Mouse (Mus musculus): ENCODE results near the gene Coa4.
A peak's percentile ranks its signal among the peaks of the same experiment; 100 is the strongest.
"Not testable (repeated sequence)": the region's sequence is repeated elsewhere in the genome, so short reads cannot be mapped to it uniquely, and the experiment has no call there.

The Coa4 gene

DNA sequence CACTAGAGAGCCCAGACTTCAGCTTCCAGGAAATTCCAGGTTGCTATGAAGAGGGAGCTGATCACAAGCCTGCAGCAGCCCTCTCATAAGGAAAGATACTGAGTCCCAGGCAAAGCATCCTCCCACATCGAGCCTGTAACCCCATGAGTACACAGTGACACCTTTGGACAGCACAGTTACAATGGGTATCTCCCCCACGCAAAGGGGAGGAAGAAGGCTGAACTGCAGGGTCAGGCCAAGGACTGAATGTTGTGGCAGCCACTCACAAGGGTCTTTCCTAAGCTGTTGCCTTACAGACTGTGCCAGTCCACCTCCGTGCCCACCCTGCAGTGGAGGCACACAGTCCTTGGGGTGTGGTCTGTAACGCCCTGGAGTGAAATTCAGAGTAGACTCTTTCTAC is 30.4 kb upstream of the Coa4 start:
- no peak for DNase-seq

DNA sequence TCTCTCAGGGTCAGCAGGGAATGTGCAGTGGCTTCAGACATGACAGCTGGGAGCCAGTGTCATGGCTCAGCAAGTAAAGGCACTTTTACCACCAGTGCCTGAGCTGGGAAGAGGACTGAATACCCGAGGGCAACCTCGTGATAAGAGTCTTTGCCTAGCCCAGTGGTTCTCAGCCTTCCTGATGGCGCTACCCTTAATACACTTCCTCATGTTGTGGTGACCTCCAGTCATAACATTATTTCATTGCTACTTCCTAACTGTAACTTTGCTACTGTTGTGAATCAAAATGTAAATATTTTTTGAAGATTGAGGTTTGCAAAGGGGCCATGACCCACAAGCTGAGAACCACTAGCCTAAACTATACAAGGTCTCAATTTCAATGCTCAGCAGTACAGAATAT is 28.2 kb upstream of the Coa4 start:
- no peak for DNase-seq

DNA sequence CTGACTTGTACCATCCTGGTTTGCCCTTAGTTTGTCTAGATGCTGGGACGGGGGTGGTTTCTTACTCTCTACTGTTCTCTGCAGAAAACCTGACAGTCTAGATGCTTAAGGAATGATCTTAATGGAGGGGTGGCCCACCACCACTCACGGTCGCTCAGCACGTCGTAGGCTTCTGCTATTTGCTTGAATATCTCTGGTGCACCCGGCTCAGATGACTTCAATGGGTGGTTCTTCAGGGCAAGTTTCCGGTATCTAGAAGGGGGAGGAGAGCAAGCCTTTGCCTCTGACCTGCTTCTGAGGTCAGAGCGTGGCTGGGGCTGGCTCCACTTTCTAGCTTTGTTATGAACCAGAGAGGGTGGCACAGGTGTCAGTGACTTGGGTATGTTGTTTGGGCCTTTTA is 25.3 kb upstream of the Coa4 start:
- DNase-seq: no peak

DNA sequence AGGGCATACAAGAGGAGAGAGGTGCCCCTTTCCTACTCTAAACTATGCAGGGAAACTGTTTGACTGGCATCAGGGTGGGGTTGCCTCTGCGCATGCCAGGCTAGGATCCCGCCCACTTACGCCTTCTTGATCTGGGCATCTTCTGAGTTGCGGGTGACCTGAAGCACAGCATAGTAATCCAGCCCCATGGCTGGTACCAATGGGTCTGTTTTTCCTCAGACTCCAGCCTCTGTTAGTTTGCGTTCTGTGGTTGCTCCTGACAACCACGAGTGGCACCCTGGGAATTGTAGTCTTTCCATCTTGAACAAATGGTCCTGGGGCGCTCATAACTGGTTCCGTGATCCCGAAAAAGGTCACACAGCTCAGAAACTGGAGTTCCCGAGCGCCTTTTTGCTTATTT is 22.3 kb upstream of the Coa4 start, which contains the start of gene Dnajb13:
Gene Dnajb13 (minus strand): TSS at position 388 of the 400 bp plus-strand sequence.
- no peak for DNase-seq

DNA sequence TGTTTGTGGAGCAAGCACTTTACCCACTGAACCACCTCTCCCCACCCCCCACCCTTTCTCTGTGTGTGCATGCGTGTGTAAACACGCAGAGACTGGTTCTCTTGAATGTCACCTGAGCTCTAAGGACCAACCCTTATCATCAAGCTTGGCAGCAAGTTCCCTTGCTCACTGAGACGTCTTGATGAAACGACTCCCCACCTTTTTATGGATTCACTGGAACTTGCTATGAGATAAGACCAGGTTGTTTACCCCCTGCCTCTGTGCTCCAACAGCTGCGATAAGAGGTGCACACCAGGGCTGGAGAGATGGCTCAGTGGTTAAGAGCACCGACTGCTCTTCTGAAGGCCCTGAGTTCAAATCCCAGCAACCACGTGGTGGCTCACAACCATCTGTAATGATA is 16.7 kb upstream of the Coa4 start:
- no peak for DNase-seq

DNA sequence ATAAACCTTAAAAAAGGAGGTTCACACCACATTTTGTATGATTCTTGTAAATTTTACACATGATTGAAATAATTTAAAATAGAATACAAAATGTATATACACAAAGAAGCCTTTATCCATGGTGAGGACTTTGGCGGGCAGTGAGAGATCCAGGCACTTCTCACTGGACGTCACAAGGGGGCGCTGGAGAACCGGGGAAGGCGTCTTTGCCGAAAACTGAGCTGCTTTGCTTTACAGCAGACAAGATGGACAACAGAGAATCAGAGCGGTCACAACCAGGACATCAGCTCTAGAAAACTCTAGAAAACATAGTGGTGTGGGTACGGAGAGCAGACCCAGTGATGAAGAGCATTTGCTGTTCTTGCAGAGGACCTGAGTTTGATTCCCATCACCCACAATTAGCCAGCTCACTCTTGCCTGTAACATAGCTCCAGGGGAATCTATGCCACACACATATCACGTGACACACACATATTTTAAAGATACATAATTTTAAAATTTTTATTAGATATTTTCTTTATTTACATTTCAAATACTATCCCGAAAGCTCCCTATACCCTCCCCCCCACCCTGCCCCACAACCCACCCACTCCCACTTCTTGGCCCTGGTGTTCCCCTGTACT is 16.1 kb upstream of the Coa4 start:
- peak; percentile 80 for DNase-seq

DNA sequence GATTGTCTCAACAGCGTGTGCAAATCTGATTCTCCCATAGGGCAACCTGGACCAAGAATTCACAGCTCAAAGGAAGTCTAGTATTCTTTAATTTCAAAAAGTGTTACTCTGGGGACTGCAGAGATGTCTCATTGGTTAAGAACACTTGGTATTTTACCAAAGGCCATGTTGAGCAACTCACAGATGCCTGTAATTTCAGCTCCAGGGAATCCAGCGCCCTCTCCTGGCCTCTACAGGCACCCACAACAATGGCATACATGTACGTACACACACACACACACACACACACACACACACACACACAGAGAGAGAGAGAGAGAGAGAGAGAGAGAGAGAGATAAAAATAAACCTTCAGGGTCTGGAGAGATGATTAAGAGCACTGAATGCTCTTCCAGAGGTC is 14.6 kb upstream of the Coa4 start:
- no peak for DNase-seq

DNA sequence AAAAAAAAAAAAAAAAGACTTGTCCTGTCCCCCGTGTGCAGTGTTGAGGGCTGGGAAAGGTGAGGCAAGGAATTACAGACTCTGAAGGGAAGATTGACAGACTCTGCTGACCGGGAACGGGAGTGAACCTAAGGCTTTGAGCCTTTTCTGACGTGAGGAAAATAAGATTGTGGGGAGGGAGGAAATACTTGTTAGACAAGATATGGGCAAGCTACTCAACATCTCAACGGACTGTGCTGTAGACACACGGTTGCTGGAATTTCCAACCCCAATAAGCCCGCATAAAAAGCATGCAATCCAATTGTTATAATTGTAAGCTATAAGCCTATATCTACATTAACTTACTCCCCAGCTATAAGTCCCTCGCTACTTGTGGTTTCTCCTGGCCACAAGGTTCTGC is 12.2 kb upstream of the Coa4 start:
- DNase-seq: no peak

DNA sequence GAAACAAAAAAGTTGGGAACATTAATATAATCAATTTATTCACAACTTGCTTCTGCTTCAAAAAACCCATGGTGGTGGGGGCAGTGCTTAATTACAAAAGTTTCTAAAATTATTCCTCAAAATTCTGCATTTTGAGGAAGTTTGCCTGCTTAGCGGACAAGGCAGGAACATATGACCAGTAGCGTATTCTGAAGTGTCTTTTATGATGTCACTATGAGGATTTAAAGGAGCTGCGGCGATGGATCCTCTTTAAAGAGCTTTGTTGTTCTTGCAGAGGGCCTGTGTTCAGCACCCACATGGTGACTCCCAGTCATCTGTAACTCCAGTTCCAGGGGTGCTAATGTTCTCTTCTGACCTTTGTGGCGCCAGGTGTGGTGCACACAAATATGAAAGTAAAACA is 6.1 kb upstream of the Coa4 start:
- DNase-seq: no peak

DNA sequence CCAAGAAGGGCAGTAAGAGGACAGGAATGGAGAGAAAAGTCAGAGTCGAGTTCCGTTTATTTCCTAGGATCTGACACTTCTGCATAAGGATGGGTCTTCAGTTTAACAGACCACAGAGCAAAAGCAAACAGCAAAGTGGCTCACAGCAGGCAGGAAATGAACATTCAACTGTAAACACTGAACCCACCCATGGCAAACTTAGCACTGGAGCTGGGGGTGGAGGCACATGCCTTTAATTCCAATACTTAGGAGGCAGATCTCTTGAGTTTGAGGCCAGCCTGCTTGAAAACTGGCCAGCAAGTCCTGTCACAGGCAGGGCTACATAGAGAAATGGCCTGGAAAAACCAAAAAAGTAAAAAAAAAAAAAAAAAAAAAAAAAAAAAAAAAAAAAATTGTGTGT is 3.4 kb upstream of the Coa4 start:
- no peak for DNase-seq

DNA sequence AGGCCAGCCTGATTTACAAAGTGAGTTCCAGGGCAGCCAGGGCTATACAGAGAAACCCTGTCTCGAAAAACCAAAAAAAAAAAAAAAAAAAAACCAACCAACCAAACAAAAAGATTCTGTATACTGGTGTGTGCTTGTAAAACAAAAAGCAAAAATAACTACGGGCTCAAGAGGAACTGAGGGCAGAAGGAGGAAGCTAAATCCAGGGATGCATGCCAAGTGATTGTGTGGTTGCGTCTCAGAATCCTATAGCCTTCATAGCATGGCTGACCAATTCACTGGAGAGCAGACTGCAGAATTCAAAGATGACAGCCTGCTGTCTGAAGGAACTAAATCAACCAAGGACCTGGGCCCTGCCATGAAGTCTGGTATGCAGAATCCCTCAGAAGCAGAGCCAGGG is 2.7 kb upstream of the Coa4 start:
- DNase-seq: no peak

DNA sequence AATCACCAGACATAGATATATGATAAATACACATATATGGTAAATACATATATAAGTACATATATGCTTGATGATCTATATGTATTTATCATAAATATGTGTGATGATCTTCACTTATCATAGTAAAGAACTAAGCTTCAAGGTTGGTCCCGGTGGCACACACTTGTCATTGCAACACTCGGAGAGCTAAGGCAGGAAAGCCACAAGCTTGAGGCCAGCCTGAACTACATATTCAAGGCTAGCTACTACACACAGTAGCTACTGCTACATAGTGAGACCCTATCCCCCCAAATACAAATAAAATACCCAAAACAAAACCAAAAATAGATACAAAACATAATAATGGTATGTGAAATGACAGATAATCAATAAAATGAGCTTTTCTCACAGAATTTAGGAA is 1.0 kb upstream of the Coa4 start:
- DNase-seq: no peak

DNA sequence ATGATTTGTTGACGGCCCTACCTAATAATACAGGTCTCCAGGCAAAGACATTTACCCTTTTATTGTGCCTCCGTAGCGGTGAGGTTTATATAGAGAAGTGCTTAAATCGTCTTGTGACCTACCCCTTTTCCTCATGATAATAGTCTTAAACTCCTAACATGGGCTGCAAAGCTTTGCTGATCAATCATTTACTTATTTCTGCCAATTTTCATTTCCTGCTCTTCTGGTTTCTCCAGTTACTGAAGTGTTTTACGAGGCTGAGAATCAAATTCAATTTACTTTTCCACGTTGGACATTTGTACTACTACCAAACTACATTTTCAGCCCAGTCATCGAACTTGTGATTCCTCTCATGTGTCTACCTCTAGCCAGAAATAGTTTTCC is 640 bp downstream of the Coa4 start:
- DNase-seq: no peak

DNA sequence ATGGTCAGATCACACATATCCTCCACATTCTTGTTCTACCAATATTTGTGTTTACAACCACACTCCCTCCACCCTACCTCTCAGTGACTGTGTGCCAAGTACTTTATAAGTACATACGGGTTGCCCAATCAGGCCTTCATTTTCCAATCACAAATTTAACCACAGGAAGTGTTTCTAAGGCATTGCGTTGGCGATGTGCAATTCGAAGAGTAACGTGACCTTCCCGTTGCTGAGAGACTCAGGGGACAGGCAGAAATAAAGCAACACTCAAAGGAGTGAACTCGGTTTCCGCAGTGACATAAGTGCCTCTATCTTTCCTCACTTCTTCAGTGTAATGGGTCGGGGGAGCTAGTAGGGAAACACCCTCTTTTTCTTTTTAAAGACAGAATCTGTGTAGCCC is 2.6 kb downstream of the Coa4 start:
- DNase-seq: no peak

DNA sequence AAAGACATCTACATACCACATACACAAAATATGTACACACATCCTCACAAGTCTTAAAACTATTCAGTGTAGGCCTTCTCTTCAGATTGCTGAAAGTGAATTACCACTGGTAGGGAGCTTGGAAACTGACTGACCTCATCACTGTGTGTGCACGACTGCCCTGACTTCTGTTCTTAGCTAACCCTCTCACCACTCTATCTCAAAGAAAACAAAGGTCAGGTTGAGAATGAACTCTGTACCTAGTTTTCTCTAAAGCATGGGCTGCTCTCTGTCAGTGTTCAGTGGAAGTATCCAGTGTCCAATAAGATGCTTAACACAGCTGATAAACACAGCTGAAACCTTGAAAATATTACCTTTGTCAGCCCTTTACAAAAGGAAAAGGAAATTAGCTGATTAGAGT is 7.6 kb downstream of the Coa4 start:
- DNase-seq: no peak

DNA sequence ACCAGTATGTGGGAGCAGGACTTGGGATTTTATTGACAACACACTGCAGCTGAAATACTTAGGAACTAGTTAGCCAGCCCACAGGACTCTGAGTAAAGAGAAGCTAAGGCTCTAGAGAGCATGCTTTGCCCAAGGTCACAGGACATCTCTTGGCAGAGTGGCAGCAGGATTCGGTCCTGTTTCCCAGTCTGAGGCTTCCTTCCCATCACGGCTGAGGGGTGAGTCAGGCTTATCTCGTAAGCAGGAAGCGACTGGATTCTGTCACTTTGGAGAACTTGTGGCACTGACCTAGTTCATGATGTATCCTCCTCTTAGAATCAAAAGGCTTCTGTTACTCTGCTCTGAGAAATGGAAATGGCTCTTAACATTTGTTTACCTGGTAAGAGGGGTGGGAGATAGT is 10.8 kb downstream of the Coa4 start:
- no peak for DNase-seq

DNA sequence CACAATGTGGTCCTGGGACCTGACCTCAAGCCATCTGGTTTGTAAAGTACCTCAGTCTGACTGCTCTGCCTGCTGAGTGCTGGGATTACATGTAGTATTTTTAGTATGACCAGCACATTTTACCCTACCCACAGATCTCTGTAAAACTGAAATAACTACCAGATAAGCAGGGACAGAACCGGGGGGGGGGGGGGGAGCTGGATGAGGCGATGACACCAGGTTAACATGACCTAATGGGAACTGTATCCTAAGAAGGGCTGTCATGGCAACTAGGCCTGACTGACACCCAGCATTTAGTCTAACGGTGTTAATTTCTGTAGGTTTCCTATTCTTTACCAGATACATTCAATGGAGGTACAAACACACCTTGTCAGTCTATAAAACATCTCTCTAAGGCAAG is 12.9 kb downstream of the Coa4 start:
- DNase-seq: no peak

DNA sequence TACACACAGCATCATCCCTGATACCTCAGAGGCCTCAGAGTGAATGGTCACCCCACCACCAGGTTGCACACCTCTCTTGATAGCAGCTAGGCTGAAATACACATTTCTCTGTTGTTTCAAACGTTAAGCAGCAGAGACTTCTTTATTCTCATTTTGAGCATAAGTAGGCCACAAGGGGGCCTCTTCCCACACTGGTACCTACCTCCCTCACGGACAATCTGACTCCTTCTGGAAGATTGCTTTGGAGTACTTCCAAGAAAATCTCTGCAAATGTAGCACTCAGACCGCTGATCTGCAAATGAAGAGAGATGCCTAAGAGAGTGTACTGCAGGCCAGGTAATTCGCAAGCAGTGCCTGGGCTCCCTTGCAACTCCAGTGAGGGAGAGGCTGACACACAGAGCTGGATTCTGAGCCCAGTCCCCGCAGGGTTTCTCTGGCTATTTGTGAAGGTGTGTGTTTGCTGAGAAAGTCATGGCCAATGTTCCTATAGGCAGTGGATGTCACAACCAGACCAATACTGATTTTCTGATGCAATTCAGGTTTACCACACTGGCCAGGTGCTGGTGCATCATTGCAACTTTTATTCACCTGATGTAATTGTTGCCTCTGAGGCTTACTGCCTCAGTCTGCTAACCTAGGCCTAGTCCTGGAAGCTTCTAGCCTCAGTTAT is 13.6 kb downstream of the Coa4 start:
- peak; percentile 44 for DNase-seq

DNA sequence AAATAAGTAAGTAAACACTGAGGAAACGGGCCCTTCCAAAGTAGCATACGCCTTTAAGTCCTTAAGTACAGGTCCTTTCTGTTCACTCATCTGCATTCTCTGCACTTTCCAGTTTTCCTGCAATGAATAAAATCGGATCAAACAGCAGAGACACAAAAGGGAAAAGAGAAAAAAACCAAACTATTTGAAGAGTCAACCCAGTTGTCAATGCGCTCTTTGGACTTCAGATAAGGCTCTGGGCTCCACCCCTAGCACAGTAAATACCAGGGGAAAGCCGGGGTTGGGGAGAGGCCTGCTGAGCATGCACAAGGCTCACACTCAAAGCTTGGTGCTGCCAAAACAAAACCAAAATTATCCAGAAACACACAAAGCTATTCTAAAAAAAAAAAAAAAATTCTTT is 18.1 kb downstream of the Coa4 start:
- DNase-seq: no peak

DNA sequence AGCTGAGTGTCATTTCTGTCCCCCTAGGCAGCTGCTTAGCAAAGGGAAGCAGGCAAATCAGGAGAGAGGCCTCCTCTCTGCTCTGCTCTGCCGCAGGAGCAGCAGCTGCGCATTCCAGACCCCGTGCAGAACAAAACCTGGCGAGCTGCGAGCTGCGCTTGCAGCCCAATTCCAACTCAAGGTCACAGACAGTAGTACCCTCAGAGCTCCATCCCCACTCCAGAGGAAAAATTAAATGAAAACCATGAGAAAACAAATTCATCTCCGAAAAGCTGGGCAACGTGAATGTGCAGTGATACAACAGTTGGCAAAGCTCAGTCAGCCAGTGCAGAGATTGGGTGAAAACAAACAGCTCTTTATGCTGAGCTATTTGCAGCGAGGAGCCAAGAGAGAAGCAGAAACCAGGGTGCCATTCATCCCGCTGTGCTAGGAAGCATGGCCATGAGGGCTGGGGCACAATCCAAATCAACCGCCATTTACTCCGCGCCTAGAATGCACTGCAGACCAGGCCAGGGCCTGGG is 18.6 kb downstream of the Coa4 start:
- DNase-seq: peak; percentile 28

DNA sequence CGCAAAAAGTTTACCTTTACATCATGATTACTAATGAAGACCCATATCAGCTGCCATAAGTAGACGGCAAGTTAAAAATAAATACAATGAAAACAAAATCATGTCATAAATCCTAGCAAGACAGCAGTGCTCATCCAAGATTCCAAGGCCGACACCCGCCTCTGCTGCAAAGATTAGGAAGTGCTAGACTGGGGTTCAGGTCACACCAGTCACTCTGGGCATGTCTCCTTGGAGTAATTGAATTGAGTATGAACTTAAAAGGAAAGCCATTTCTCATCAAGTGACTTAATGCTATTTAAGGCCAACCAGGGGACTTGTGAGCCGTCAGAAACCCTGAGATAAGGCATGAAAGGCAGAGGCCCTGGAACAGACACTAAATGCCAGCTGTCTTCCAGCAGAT is 20.4 kb downstream of the Coa4 start:
- no peak for DNase-seq

DNA sequence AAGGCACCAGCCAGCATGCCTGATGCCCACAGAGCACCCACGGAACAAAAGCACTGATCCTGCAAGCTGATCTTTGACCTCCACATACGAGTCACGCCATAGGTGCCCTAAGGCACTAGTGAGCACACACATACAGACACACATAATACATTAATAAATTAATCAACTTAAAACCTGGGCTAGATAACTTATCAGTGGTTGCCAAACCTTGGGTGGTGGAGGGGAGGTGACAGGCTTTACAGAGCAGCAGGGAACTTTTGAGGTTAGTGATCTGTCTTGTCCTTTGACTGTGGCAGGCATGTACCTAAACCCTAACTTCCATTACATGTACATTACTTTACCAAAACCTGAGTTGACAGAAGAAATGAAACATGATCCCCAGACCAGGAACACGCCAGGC is 22.5 kb downstream of the Coa4 start:
- no peak for DNase-seq

DNA sequence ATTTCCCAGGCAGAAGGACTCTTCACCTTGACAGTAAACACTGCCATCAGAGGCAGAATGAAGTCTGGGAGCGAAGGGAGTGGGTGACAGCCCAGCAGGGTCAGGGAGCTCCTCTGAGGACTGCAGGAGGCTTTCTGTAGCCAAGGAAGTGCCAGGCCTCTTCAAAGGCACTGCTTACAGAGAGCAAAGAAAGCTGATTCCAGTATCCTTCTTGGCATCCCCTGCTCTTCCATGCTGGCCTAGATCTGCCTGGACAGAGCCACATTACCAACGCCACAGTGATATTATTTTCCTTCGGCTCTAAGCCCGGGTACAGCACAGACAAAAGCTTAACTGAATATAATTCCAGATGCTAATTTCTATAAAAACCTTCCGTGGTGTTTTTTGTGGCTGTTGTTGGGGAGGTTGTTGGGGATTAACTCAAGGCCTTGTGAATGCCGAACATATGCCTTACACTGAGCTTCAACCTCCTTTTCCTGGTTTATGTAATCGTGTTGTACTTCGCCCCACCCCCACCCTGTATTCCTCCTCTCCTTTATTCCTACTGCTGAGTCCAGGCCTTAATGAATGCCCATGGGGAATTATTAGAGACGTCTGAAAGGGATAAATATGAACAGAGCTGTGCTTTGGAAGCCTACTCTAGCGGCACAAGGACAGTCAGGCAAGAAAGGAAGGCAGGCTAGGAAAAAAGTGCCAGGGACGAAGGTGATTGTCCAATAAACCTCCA is 25.2 kb downstream of the Coa4 start:
- DNase-seq: no peak

DNA sequence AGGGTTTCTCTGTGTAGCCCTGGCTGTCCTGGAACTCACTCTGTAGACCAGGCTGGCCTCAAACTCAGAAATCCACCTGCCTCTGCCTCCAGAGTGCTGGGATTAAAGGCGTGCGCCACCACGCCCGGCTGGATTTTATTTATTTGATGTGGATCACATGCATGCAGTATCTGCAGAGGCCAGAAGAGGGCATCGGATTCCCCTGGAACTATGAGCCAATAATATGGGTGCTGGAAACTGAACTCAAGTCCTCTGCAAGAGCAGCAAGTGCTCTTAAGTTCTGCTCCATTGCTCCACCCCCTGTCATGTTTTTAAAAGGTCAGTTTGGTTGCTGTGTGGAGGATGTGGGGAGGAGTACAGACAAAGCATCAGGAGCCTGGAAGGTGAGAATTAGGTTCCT is 30.4 kb downstream of the Coa4 start:
- not testable (repeated sequence) for DNase-seq
